Mouse (Mus musculus): Measurements from ENCODE around the gene Tmem147. TPM values are rescaled to one million over a fixed set of nuclear protein-coding genes. Genes with fewer than 3 reads are reported as not detected.
"Not testable (repeated sequence)": the region's sequence is repeated elsewhere in the genome, so short reads cannot be mapped to it uniquely, and the experiment has no call there.

Gene Tmem147
- polyA plus RNA-seq, 1 experiment from 2014 or later = 221 TPM

DNA sequence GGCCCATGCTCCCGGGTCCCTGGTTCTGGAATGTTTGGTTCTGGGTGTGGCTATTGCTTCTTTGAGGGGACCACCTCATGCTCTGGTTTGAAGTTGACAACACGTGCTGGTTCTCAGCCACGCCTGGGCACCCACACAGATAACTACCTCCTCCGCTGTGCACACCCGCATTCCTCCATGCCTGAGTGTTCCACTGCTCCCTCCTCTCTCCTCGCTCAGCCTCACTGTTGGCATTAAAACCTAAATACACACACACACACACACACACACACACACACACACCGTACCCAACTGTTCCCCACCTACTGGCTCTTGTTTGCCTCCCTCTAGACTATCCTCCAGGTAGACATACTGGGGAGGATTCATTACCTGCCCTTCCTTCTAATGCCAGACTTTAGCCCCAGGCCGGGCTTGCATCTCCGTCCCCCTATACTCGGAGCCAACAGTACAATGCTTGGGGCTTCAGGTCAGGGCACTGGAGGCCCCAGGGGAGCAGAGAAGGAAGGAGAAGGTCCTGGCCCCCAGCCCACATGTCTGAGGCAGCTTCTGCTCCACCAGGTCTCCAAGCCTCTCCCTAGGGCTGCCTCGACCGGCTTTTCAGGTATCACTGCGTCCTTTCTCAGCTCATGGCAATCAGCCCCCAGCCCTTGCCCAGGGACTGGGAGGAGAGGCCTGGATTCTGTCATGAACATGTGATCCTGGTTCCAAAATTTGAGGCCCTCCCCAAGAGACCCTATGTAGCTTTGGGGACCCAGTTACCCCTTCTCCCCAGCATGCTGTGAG lies 20.7 kb upstream of the Tmem147 start:
- H3K4me1 ChIP-seq (replicated peaks; ENCODE audit: control insufficient read depth, insufficient read depth) = no peaks in the 10 kb centered on the region
- DNase-seq (ENCODE audit: low spot score) = peak; percentile 70
- ATAC-seq (ENCODE audit: low FRiP score, low TSS enrichment) = peak; percentile 70
- no peak overlapping the region for H3K9ac ChIP-seq (ENCODE audit: low read length)
- 58% methylated on average over 13 of the region's 13 CpGs for WGBS
- H3K27me3 ChIP-seq (ENCODE audit: control insufficient read depth, insufficient read depth, low read length) = no peaks in the 10 kb centered on the region
- no peaks in the 10 kb centered on the region for H3K36me3 ChIP-seq (ENCODE audit: control insufficient read depth, insufficient read depth, low read length)
- no peak overlapping the region for H3K4me3 ChIP-seq (ENCODE audit: low read depth, low read length)
- TF ChIP-seq CTCF (IDR thresholded peaks at IDR 0.05; ENCODE audit: low read depth) (no peak), EP300 (optimal IDR thresholded peaks at IDR 0.05) (no peak)
- H3K27ac ChIP-seq (replicated peaks) = peak overlapping the region; percentile 83
- H3K9me3 ChIP-seq (ENCODE audit: control insufficient read depth, low read length) = no peaks in the 10 kb centered on the region
- H3K4me2 ChIP-seq (replicated peaks; ENCODE audit: low read depth) = no peak overlapping the region

DNA sequence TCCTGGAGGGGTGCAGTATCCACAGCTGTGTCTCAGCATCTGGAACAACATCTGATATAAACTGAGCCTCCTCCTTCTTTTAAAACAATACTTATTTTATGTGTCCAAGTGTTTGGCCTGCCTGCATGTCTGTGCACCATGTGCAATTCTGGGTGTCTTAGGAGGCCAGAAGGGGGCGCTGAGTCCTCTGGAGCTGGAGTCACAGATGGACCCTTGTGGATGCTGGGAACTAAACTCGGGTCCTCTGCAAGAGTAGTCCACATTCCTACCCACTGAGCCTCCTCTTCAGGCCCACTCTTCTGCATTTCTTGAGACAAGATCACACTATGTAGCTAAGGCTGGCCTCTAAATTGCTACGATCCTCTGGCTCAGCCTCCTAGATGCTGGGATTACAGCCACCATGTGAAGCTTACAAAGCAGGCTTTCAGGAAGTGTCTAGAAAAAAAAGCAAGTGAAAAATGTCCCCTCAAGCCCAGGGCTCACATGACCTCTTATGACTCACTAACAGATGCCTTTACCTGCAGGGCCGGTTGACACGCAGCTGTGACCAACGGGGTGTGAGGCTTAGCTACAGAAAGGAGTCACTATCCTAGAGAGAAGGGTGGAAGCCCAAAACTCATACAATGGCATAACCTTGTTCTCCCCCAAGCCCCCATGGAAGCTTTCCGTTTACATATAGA lies 18.3 kb upstream of the Tmem147 start:
- DNase-seq (ENCODE audit: low spot score) (peak; percentile 36), ATAC-seq (ENCODE audit: low FRiP score, low TSS enrichment) (no peak)
- Histone ChIP-seq H3K9ac (ENCODE audit: low read length) (no peak overlapping the region), H3K27ac (replicated peaks) (0 out of 2 replicates have a peak overlapping the region, but pooled peaks have one; percentile 14), H3K4me1 (replicated peaks; ENCODE audit: control insufficient read depth, insufficient read depth) (0 out of 2 replicates have a peak, but pooled peaks cover 2% of the 10 kb centered on the region), H3K9me3 (ENCODE audit: control insufficient read depth, low read length) (no peaks in the 10 kb centered on the region), H3K36me3 (ENCODE audit: control insufficient read depth, insufficient read depth, low read length) (no peaks in the 10 kb centered on the region), H3K4me3 (ENCODE audit: low read depth, low read length) (no peak overlapping the region), H3K27me3 (ENCODE audit: control insufficient read depth, insufficient read depth, low read length) (no peaks in the 10 kb centered on the region), H3K4me2 (replicated peaks; ENCODE audit: low read depth) (no peak overlapping the region)
- 70% methylated on average over 7 of the region's 7 CpGs for WGBS
- no peak for TF ChIP-seq EP300 (optimal IDR thresholded peaks at IDR 0.05)
- TF ChIP-seq CTCF (IDR thresholded peaks at IDR 0.05; ENCODE audit: low read depth) = peak; percentile 35

DNA sequence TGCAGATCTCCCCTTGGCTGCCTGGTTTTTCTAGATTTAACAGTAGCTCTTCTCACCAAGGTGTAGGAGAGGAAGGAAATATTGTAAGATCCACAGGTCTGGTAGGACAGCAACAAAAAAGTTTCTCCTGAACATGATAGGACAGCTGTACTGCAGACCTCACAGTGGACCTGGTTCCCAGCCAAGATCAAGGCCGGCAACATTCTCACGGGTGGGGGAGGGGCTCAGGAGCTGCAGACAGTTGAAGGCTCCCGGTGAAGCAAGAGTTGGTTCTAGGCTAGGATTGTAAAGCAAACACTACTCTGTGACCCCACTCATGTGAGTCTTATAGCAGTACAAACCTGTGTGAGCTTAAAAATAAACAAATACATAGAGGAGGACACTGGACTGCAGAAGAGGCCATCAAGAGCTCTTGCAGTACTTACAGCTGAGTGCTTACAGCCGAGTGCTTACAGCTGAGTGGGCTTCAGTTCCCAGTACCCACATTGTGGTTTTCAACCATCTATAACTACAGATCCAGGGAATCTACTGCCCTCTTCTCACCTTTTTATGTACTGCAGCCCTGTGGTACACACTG lies 14.8 kb upstream of the Tmem147 start:
- H3K27ac ChIP-seq (replicated peaks) = no peak overlapping the region
- TF ChIP-seq CTCF (IDR thresholded peaks at IDR 0.05; ENCODE audit: low read depth) = peak; percentile 14; the same call in 1 of the 2 replicates
- TF ChIP-seq EP300 (optimal IDR thresholded peaks at IDR 0.05) = no peak

DNA sequence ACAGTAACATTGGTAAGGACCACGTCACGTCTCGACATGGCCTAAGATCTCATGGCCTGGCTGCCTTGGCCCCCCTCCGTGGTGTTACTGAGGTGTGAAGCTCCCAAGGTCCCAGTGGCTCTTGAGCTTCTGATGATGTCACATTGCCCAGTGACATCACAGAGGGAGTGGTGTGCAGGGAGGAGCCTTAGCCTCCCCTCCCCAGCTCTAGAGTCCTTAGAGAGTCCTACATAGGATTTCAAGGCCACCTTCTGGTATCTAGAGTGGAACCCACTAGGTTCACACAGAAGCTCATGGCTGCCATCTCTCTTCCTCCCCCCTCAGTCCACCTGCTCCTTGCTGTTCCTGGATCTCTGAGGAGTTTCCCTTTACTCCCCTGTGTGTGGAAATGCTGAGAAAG lies 14.3 kb upstream of the Tmem147 start, which contains the start of gene Gapdhs:
Gene Gapdhs, minus strand, starts transcription at position 65 of the 400 bp plus-strand sequence.
- H3K4me1 ChIP-seq (replicated peaks; ENCODE audit: control insufficient read depth, insufficient read depth); H3K4me2 ChIP-seq (replicated peaks; ENCODE audit: low read depth); H3K4me3 ChIP-seq (ENCODE audit: low read depth, low read length); H3K9ac ChIP-seq (ENCODE audit: low read length); H3K27ac ChIP-seq (replicated peaks); H3K36me3 ChIP-seq (ENCODE audit: control insufficient read depth, insufficient read depth, low read length); H3K9me3 ChIP-seq (ENCODE audit: control insufficient read depth, low read length); H3K27me3 ChIP-seq (ENCODE audit: control insufficient read depth, insufficient read depth, low read length); DNase-seq (ENCODE audit: low spot score): not testable (repeated sequence)
- no CpG with 5 or more reads among the region's 4 CpGs for WGBS
- ATAC-seq (ENCODE audit: low FRiP score, low TSS enrichment) = 0 out of 2 replicates have a peak, but pooled peaks have one; percentile 16

More for the DNA sequence above, 14.8 kb upstream of the Tmem147 start:
- WGBS = 29% methylated on average over 4 of the region's 4 CpGs
- DNase-seq (ENCODE audit: low spot score) (peak; percentile 41), ATAC-seq (ENCODE audit: low FRiP score, low TSS enrichment) (no peak)
- no peak overlapping the region for H3K4me2 ChIP-seq (replicated peaks; ENCODE audit: low read depth)
- no peak overlapping the region for H3K4me3 ChIP-seq (ENCODE audit: low read depth, low read length)
- H3K27me3 ChIP-seq (ENCODE audit: control insufficient read depth, insufficient read depth, low read length) = no peaks in the 10 kb centered on the region
- H3K4me1 ChIP-seq (replicated peaks; ENCODE audit: control insufficient read depth, insufficient read depth) = 0 out of 2 replicates have a peak, but pooled peaks cover 2% of the 10 kb centered on the region
- no peaks in the 10 kb centered on the region for H3K9me3 ChIP-seq (ENCODE audit: control insufficient read depth, low read length)
- H3K36me3 ChIP-seq (ENCODE audit: control insufficient read depth, insufficient read depth, low read length) = no peaks in the 10 kb centered on the region
- H3K9ac ChIP-seq (ENCODE audit: low read length) = no peak overlapping the region

DNA sequence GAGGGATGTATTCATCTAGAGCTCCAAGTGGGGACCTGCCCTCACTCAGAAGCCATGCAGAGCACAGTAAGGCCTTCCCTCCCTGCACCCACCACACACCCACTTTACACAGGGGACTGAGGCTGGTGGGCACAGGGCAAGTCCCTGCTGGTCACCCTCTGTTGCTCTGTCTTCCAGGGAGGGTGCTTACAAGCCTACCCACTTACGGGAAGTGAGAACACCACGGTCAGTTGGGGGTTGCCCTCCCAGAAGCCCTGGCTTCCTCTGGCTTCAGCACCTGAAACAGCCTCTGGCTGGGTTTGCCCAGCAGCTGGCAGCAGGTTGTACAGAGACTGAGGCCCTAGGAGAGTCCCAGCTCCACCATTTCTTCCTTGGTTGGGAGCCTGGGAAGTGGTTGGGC lies 13.2 kb upstream of the Tmem147 start:
- H3K4me2 ChIP-seq (replicated peaks; ENCODE audit: low read depth); DNase-seq (ENCODE audit: low spot score); H3K4me3 ChIP-seq (ENCODE audit: low read depth, low read length); H3K36me3 ChIP-seq (ENCODE audit: control insufficient read depth, insufficient read depth, low read length); ATAC-seq (ENCODE audit: low FRiP score, low TSS enrichment); H3K27me3 ChIP-seq (ENCODE audit: control insufficient read depth, insufficient read depth, low read length); H3K9me3 ChIP-seq (ENCODE audit: control insufficient read depth, low read length); H3K4me1 ChIP-seq (replicated peaks; ENCODE audit: control insufficient read depth, insufficient read depth); H3K9ac ChIP-seq (ENCODE audit: low read length); H3K27ac ChIP-seq (replicated peaks): not testable (repeated sequence)
- 81% methylated on average over 2 of the region's 2 CpGs for WGBS

Measured in stomach, postnatal 0 days (tissue).